Mouse (Mus musculus) hematopoietic stem cell, adult 5-6 weeks (primary cell): ENCODE measurements around the gene Lrrc8d. TPM values are rescaled to one million over a fixed set of nuclear protein-coding genes. Genes with fewer than 3 reads are reported as not detected.

Experiments
- ATAC-seq, 2 experiments: fragments of 125-278 bp in 1 of 2; replicated peaks in 1 of 2; 2 replicates each; pipeline ENCODE4 v1.8.0; 2016 to 2017; ENCODE audit warnings: inconsistent platforms in 2 of 2, mild to moderate bottlenecking in 2 of 2, moderate number of reproducible peaks in 2 of 2, low read depth in 1 of 2, moderate TSS enrichment in 1 of 2; ENCODE audit not compliant: low FRiP score in 2 of 2, poor library complexity in 2 of 2, severe bottlenecking in 2 of 2, insufficient read depth in 1 of 2, low TSS enrichment in 1 of 2
- total RNA-seq: library from RNA; stranded (forward); fragments of 172-1452, 232-1000 nt; gene quantifications from 2 replicates; pipeline ENCODE4 v1.2.3, GENCODE M21; 2017

The Lrrc8d gene
- total RNA-seq, 1 experiment from 2014 or later: 25.3 TPM

GRCm38 (mm10) chr5:105733226-105733625 is 33.5 kb downstream of the Lrrc8d start:
- no peak for ATAC-seq

GRCm38 (mm10) chr5:105736365-105736764 is 36.6 kb downstream of the Lrrc8d start:
- no peak for ATAC-seq

GRCm38 (mm10) chr5:105737145-105737544 is 37.4 kb downstream of the Lrrc8d start:
- ATAC-seq: no peak

GRCm38 (mm10) chr5:105740437-105740836 is 40.7 kb downstream of the Lrrc8d start:
- no peak for ATAC-seq

GRCm38 (mm10) chr5:105742641-105743040 is 42.9 kb downstream of the Lrrc8d start:
- no peak for ATAC-seq

GRCm38 (mm10) chr5:105745324-105745723 is 45.6 kb downstream of the Lrrc8d start:
- no peak; a peak in 1 of 4 replicates for ATAC-seq

GRCm38 (mm10) chr5:105745927-105746454 is 46.2 kb downstream of the Lrrc8d start:
- ATAC-seq: no peak

- ATAC-seq: no peak
Measured at GRCm38 (mm10) chr5:105754803-105755202, 55.0 kb downstream of the Lrrc8d start.

GRCm38 (mm10) chr5:105755491-105755890 is 55.7 kb downstream of the Lrrc8d start:
- ATAC-seq: no peak

GRCm38 (mm10) chr5:105757978-105758377 is 58.2 kb downstream of the Lrrc8d start:
- ATAC-seq: no peak

- no peak for ATAC-seq
Measured at GRCm38 (mm10) chr5:105758866-105759265, 59.1 kb downstream of the Lrrc8d start.

- no peak for ATAC-seq
Measured at GRCm38 (mm10) chr5:105761848-105762482, 62.2 kb downstream of the Lrrc8d start.

GRCm38 (mm10) chr5:105764369-105764768 is 64.6 kb downstream of the Lrrc8d start:
- no peak for ATAC-seq

- no peak for ATAC-seq
Measured at GRCm38 (mm10) chr5:105765386-105765785, 65.6 kb downstream of the Lrrc8d start.

- ATAC-seq: no peak
Measured at GRCm38 (mm10) chr5:105776368-105776767, 76.6 kb downstream of the Lrrc8d start.

- no peak for ATAC-seq
Measured at GRCm38 (mm10) chr5:105776978-105777593, 77.3 kb downstream of the Lrrc8d start.

GRCm38 (mm10) chr5:105777645-105778044 is 77.9 kb downstream of the Lrrc8d start:
- no peak for ATAC-seq

GRCm38 (mm10) chr5:105778189-105778588 is 78.4 kb downstream of the Lrrc8d start:
- no peak; a peak in 1 of 4 replicates for ATAC-seq

- ATAC-seq: no peak
Measured at GRCm38 (mm10) chr5:105778723-105779122, 79.0 kb downstream of the Lrrc8d start.
